ENCODE assay signal across 32 mouse cellular contexts in genomic region chr7:24984307-24984706, GRCm38 (mm10). TPM values are rescaled to one million over a fixed set of nuclear protein-coding genes. Genes with fewer than 3 reads are reported as not detected.
DNase-seq lines count a peak whose midpoint lies in the region; TF ChIP-seq lines count a peak whose summit lies in the region.
"Had no signal": no experiment of that assay in that cellular context is flagged by ENCODE, and none has a peak within 500 bp of the region (broad histone marks: within the 10 kb centered on the region; RNA-seq: fewer than 3 reads in every experiment).

No protein-coding gene starts in this region.

- intact Hi-C loops in heart, adult 2 months (cut with DNase I), result no loop called here
- intact Hi-C loops in heart, postnatal 36 days (cut with DNase I), result no loop called here
- intact Hi-C loops in left cerebral cortex, adult 2 months (cut with DNase I), result no loop called here

- DNase-seq in heart, adult 2 months, result no peak
- DNase-seq in heart, postnatal 36 days, result no peak
- no peak for DNase-seq in left cerebral cortex, adult 2 months (ENCODE audit: extremely low spot score in 1 of 2, low spot score in 2 of 2)
- no peak for DNase-seq in left cerebral cortex, adult 8-10 months (ENCODE audit: low spot score in 2 of 2)
- DNase-seq in ES-CJ7 (ENCODE audit: low read depth, low spot score), result peak; percentile 56
- no peak for DNase-seq in kidney, postnatal 14 days
- no peak for DNase-seq in urinary bladder, adult 18-20 months (ENCODE audit: low spot score in 2 of 2)
- DNase-seq: cerebellum, adult 9-10 months; gastrocnemius, postnatal 36 days; kidney, adult 9 months; kidney, postnatal 4 days; lung, adult 2 months; lung, postnatal 14 days; right cerebral cortex, postnatal 14 days; spleen, adult 18-20 months; thymus, postnatal 36 days had no signal

- TF ChIP-seq CTCF in heart, adult 2 months (IDR thresholded peaks at IDR 0.05), result peak; percentile 23; the same call in 1 of the 2 replicates
- TF ChIP-seq CTCF in left cerebral cortex, adult 2 months (IDR thresholded peaks at IDR 0.05), result peak; percentile 50
- peak; percentile 9; the same call in 1 of the 2 replicates for TF ChIP-seq CTCF in bone marrow, adult 2 months (IDR thresholded peaks at IDR 0.05; ENCODE audit: control insufficient read depth, insufficient read depth, low read length)

- H3K4me3 ChIP-seq in heart, adult 2 months, result no peak overlapping the region
- H3K4me3 ChIP-seq in left cerebral cortex, adult 2 months, result no peak overlapping the region
- H3K4me3 ChIP-seq in bone marrow, adult 2 months (replicated peaks; ENCODE audit: control insufficient read depth, low read depth, low read length), result no peak overlapping the region
- H3K4me3 ChIP-seq: embryonic facial prominence, embryonic 10.5 days; limb, embryonic 12.5 days; liver, embryonic 12.5 days; midbrain, embryonic 13.5 days had no signal

- no peak overlapping the region for H3K9ac ChIP-seq in heart, adult 2 months (ENCODE audit: low read depth, low read length)
- H3K9ac ChIP-seq: hindbrain, embryonic 14.5 days; limb, embryonic 12.5 days; liver, embryonic 12.5 days; midbrain, embryonic 13.5 days had no signal

- H3K27ac ChIP-seq in heart, adult 2 months, result no peak overlapping the region
- no peak overlapping the region for H3K27ac ChIP-seq in left cerebral cortex, adult 2 months
- no peak overlapping the region for H3K27ac ChIP-seq in bone marrow, adult 2 months (ENCODE audit: control insufficient read depth, insufficient read depth, low read depth, low read length, poor library complexity)
- H3K27ac ChIP-seq: embryonic facial prominence, embryonic 10.5 days; hindbrain, embryonic 14.5 days; limb, embryonic 12.5 days; liver, embryonic 12.5 days; midbrain, embryonic 13.5 days had no signal

- no peak for TF ChIP-seq POLR2A in heart, adult 2 months (IDR thresholded peaks at IDR 0.05; ENCODE audit: insufficient read depth, low read depth, low read length)
- TF ChIP-seq POLR2A in bone marrow, adult 2 months (IDR thresholded peaks at IDR 0.05; ENCODE audit: borderline replicate concordance, control insufficient read depth, low read depth, low read length), result no peak

- H3K79me2 ChIP-seq in heart, adult 2 months (replicated peaks; ENCODE audit: control insufficient read depth, insufficient read depth, low read length), result no peaks in the 10 kb centered on the region

- no peak for TF ChIP-seq EP300 in heart, adult 2 months (IDR thresholded peaks at IDR 0.05; ENCODE audit: insufficient read depth, low read depth, low read length)

- 79% methylated on average over 2 of the region's 2 CpGs for WGBS in heart, adult 2 months
- 91% methylated on average over 2 of the region's 2 CpGs for WGBS in bone marrow, adult 2 months

- H3K36me3 ChIP-seq in heart, adult 2 months (ENCODE audit: control insufficient read depth, insufficient read depth, low read length), result no peaks in the 10 kb centered on the region
- H3K36me3 ChIP-seq: embryonic facial prominence, embryonic 10.5 days; limb, embryonic 12.5 days; liver, embryonic 12.5 days had no signal

- H3K27me3 ChIP-seq in heart, adult 2 months (ENCODE audit: control insufficient read depth, insufficient read depth, low read length), result no peaks in the 10 kb centered on the region
- H3K27me3 ChIP-seq: limb, embryonic 12.5 days; midbrain, embryonic 13.5 days had no signal

- no peaks in the 10 kb centered on the region for H3K4me1 ChIP-seq in heart, adult 2 months (ENCODE audit: control insufficient read depth, insufficient read depth, low read length)
- H3K4me1 ChIP-seq in bone marrow, adult 2 months (ENCODE audit: control insufficient read depth, insufficient read depth, low read length), result peaks cover 2% of the 10 kb centered on the region; the same call in 1 of the 2 replicates
- H3K4me1 ChIP-seq: embryonic facial prominence, embryonic 10.5 days; limb, embryonic 12.5 days; liver, embryonic 12.5 days; midbrain, embryonic 13.5 days had no signal

RNA-seq across cellular contexts. Expression of gene Rabac1, which starts 11.8 kb away (rescaled TPM):
- 100 to 1,000 TPM; 299 to 358 TPM for total RNA-seq in heart, adult 2 months (2021)
- polyA plus RNA-seq in heart, adult 2 months (2012; rRNA removed), result 467 and 472 TPM in 2 replicates
- total RNA-seq in heart, postnatal 36 days (2021), result 100 to 1,000 TPM; 305 to 326 TPM
- total RNA-seq in left cerebral cortex, adult 2 months (2021), result 100 to 1,000 TPM; 287 TPM
- 100 to 1,000 TPM; 322 to 333 (median 326) TPM for total RNA-seq in left cerebral cortex, adult 8-10 months (2022)
- 31.0 and 76.4 TPM in 2 replicates for polyA plus RNA-seq in bone marrow, adult 2 months (2011; ENCODE audit: insufficient read depth, insufficient read length, low replicate concordance, missing spikeins)

RNA-seq across cellular contexts. Expression of gene Atp1a3, which starts 21.5 kb away (rescaled TPM):
- total RNA-seq in heart, adult 2 months (2021), result 1 to 10 TPM in 1 of 2 experiments, under 1 TPM in 1; 0.39 to 1.2 TPM
- 0.85 and 1.7 TPM in 2 replicates for polyA plus RNA-seq in heart, adult 2 months (2012; rRNA removed)
- under 1 TPM; 0.35 to 0.67 TPM for total RNA-seq in heart, postnatal 36 days (2021)
- 1,000 to 10,000 TPM; 1,970 to 2,141 TPM for total RNA-seq in left cerebral cortex, adult 2 months (2021)
- total RNA-seq in left cerebral cortex, adult 8-10 months (2022), result 1,000 to 10,000 TPM; 1,859 to 2,026 (median 1,901) TPM
- 6.1 and 13.9 TPM in 2 replicates for polyA plus RNA-seq in bone marrow, adult 2 months (2011; ENCODE audit: insufficient read depth, insufficient read length, low replicate concordance, missing spikeins)

RNA-seq across cellular contexts. Expression of gene Gm4881, which starts 40.0 kb away (rescaled TPM):
- total RNA-seq in heart, adult 2 months (2021), result not detected
- not detected in 2 replicates for polyA plus RNA-seq in heart, adult 2 months (2012; rRNA removed)
- not detected for total RNA-seq in heart, postnatal 36 days (2021)
- not detected for total RNA-seq in left cerebral cortex, adult 2 months (2021)
- total RNA-seq in left cerebral cortex, adult 8-10 months (2022), result not detected
- not detected in 2 replicates for polyA plus RNA-seq in bone marrow, adult 2 months (2011; ENCODE audit: insufficient read depth, insufficient read length, low replicate concordance, missing spikeins)
- total RNA-seq: adrenal gland, adult 18-20 months; adrenal gland, postnatal 4 days; common myeloid progenitor, adult 5-6 weeks; gastrocnemius, postnatal 36 days; heart, adult 8-10 months; heart, postnatal 25 days; layer of hippocampus, postnatal 25 days; left cerebral cortex, postnatal 14 days; megakaryocyte progenitor cell, adult 5-6 weeks had no signal
- polyA plus RNA-seq: heart, embryonic 14.5 days; intestine, embryonic 14.5 days; limb, embryonic 12.5 days; liver, embryonic 12.5 days; lung, adult 2 months had no signal

Comparison
In these comparisons a context has a peak if more than half of its experiments do, and no peak if none do; other contexts are left out.
1. RNA of gene Atp1a3, which starts 21.5 kb away (total RNA-seq): 1,970 to 2,141 TPM in left cerebral cortex, adult 2 months and 1,859 to 2,026 TPM in left cerebral cortex, adult 8-10 months; 0.39 to 1.2 TPM in heart, adult 2 months and 0.35 to 0.67 TPM in heart, postnatal 36 days; every median in the first group is over 100 times any median in the second.
2. Peak in every context shown above with its lines, with median percentiles within 50 percentile points of each other: CTCF ChIP-seq.